Comparison of ENCODE assay signal across 22 mouse cellular contexts in the genomic region with DNA sequence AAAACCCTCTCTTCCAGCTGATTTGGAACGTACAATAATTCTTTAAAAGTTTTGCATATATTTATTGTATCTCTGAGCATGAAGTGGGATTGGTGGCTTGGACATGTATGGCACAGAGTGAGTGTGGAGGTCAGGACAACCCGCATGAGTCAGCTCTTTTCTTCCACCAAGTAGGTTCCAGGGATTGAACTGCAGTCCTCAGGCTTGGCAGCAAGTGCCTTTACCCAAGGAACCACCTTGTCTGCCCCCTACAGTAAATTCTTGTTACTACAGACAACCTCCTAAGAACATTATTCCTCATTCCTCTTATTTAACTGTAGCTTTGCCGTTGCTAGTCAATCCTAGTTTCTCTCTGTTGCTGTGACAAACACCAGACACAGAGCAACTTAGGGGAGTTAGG. TPM values are rescaled to one million over a fixed set of nuclear protein-coding genes. Genes with fewer than 3 reads are reported as not detected.
A peak's percentile ranks its signal among the peaks of the same experiment; 100 is the strongest.
DNase-seq lines count a peak whose midpoint lies in the region; ATAC-seq and TF ChIP-seq lines count a peak whose summit lies in the region.
"Had no signal": no experiment of that assay in that cellular context is flagged by ENCODE, and none has a peak within 500 bp of the region (broad histone marks: within the 10 kb centered on the region; RNA-seq: fewer than 3 reads in every experiment).

No protein-coding gene starts in this region.

- no peak overlapping the region for H3K9ac ChIP-seq in liver, adult 2 months (ENCODE audit: low read depth, low read length)
- no peak overlapping the region for H3K9ac ChIP-seq in liver, embryonic 11.5 days (ENCODE audit: low read depth, low read length)
- H3K9ac ChIP-seq in ES-E14 (ENCODE audit: insufficient read depth, low read depth, low read length, poor library complexity, severe bottlenecking): no peak overlapping the region
- H3K9ac ChIP-seq: embryonic facial prominence, embryonic 15.5 days; forebrain, embryonic 12.5 days; heart, embryonic 15.5 days; hindbrain, embryonic 15.5 days; neural tube, embryonic 13.5 days; stomach, embryonic 15.5 days had no signal

- no peak for TF ChIP-seq CTCF in liver, adult 2 months (IDR thresholded peaks at IDR 0.05; ENCODE audit: low read depth, low read length)

- no peaks in the 10 kb centered on the region for H3K27me3 ChIP-seq in liver, adult 2 months (ENCODE audit: control insufficient read depth, insufficient read depth, low read length)
- H3K27me3 ChIP-seq in liver, embryonic 11.5 days (replicated peaks; ENCODE audit: control insufficient read depth, insufficient read depth, low read length): no peaks in the 10 kb centered on the region
- H3K27me3 ChIP-seq in splenic B cell, adult 2 months (ENCODE audit: control insufficient read depth, insufficient read depth, low read length, poor library complexity, severe bottlenecking): 0 out of 2 replicates have a peak, but pooled peaks cover 1% of the 10 kb centered on the region
- H3K27me3 ChIP-seq in forebrain, embryonic 10.5 days (ENCODE audit: poor library complexity, severe bottlenecking): no peaks in the 10 kb centered on the region
- H3K27me3 ChIP-seq: embryonic facial prominence, embryonic 15.5 days; forebrain, embryonic 12.5 days; hindbrain, embryonic 15.5 days; neural tube, embryonic 13.5 days; stomach, embryonic 15.5 days had no signal

- WGBS in liver, adult 2 months: 79% methylated on average over 3 of the region's 3 CpGs
- WGBS in liver, embryonic 11.5 days: 80% methylated on average over 3 of the region's 3 CpGs
- 92% methylated on average over 3 of the region's 3 CpGs for WGBS in forebrain, embryonic 10.5 days

- no peaks in the 10 kb centered on the region for H3K36me3 ChIP-seq in liver, adult 2 months (ENCODE audit: control insufficient read depth, insufficient read depth, low read length)
- no peaks in the 10 kb centered on the region for H3K36me3 ChIP-seq in liver, embryonic 11.5 days (ENCODE audit: control insufficient read depth, insufficient read depth, low read length)
- no peaks in the 10 kb centered on the region for H3K36me3 ChIP-seq in ES-E14 (ENCODE audit: control insufficient read depth, insufficient read depth, low read length, poor library complexity, severe bottlenecking)
- H3K36me3 ChIP-seq in splenic B cell, adult 2 months (ENCODE audit: control insufficient read depth, insufficient read depth, low read length, poor library complexity, severe bottlenecking): no peaks in the 10 kb centered on the region
- H3K36me3 ChIP-seq in forebrain, embryonic 10.5 days (replicated peaks): no peaks in the 10 kb centered on the region
- H3K36me3 ChIP-seq: embryonic facial prominence, embryonic 15.5 days; forebrain, embryonic 12.5 days; heart, embryonic 15.5 days; hindbrain, embryonic 15.5 days; neural tube, embryonic 13.5 days; stomach, embryonic 15.5 days had no signal

- H3K79me2 ChIP-seq in liver, adult 2 months (ENCODE audit: control insufficient read depth, insufficient read depth, low read length): no peaks in the 10 kb centered on the region; the same call in 1 of the 2 replicates

- no peak overlapping the region for H3K27ac ChIP-seq in liver, adult 2 months (replicated peaks; ENCODE audit: insufficient read depth, low read depth, low read length)
- H3K27ac ChIP-seq in liver, embryonic 11.5 days (ENCODE audit: low read depth, low read length): no peak overlapping the region
- no peak overlapping the region for H3K27ac ChIP-seq in ES-E14 (ENCODE audit: insufficient read depth, low read depth, low read length, poor library complexity, severe bottlenecking)
- no peak overlapping the region for H3K27ac ChIP-seq in forebrain, embryonic 10.5 days
- H3K27ac ChIP-seq: embryonic facial prominence, embryonic 15.5 days; forebrain, embryonic 12.5 days; heart, embryonic 15.5 days; hindbrain, embryonic 15.5 days; neural tube, embryonic 13.5 days; stomach, embryonic 15.5 days had no signal

- no peak overlapping the region for H3K4me3 ChIP-seq in liver, adult 2 months (ENCODE audit: insufficient read depth, low read depth, low read length)
- H3K4me3 ChIP-seq in liver, embryonic 11.5 days (ENCODE audit: low read depth, low read length): no peak overlapping the region
- no peak overlapping the region for H3K4me3 ChIP-seq in ES-E14 (ENCODE audit: insufficient read depth in 1 of 2, low read depth in 1 of 2, low read length in 2 of 2, poor library complexity in 1 of 2, severe bottlenecking in 1 of 2)
- H3K4me3 ChIP-seq in forebrain, embryonic 10.5 days: no peak overlapping the region
- H3K4me3 ChIP-seq: embryonic facial prominence, embryonic 15.5 days; forebrain, embryonic 12.5 days; hindbrain, embryonic 15.5 days; megakaryocyte, embryonic 14.5 days; neural tube, embryonic 13.5 days; stomach, embryonic 15.5 days had no signal

- H3K9me3 ChIP-seq in liver, embryonic 11.5 days (ENCODE audit: control insufficient read depth, low read length): no peaks in the 10 kb centered on the region
- no peaks in the 10 kb centered on the region for H3K9me3 ChIP-seq in ES-E14 (ENCODE audit: control insufficient read depth, insufficient read depth, low read depth, low read length)
- no peaks in the 10 kb centered on the region for H3K9me3 ChIP-seq in forebrain, embryonic 10.5 days
- H3K9me3 ChIP-seq: embryonic facial prominence, embryonic 15.5 days; forebrain, embryonic 12.5 days; heart, embryonic 15.5 days; hindbrain, embryonic 15.5 days; neural tube, embryonic 13.5 days; stomach, embryonic 15.5 days had no signal

- in situ Hi-C loops in ES-E14 (cut with MboI; ENCODE audit: low sequenced_read_pairs in 2 of 2, unreplicated experiment in 2 of 2): no loop called here

- no peak for TF ChIP-seq POLR2A in liver, adult 2 months (IDR thresholded peaks at IDR 0.05; ENCODE audit: extremely low read depth, insufficient read depth, low read length)

- no peaks in the 10 kb centered on the region for H3K4me1 ChIP-seq in liver, adult 2 months (ENCODE audit: control insufficient read depth, insufficient read depth, low read length)
- no peaks in the 10 kb centered on the region for H3K4me1 ChIP-seq in liver, embryonic 11.5 days (replicated peaks; ENCODE audit: control insufficient read depth, insufficient read depth, low read length)
- H3K4me1 ChIP-seq in ES-E14 (ENCODE audit: control insufficient read depth in 2 of 2, insufficient read depth in 2 of 2, low read length in 2 of 2, poor library complexity in 1 of 2): peaks cover 0 to 2% of the 10 kb centered on the region in 2 experiments; a peak in 2 of 4 replicates
- no peaks in the 10 kb centered on the region for H3K4me1 ChIP-seq in forebrain, embryonic 10.5 days
- H3K4me1 ChIP-seq: embryonic facial prominence, embryonic 15.5 days; forebrain, embryonic 12.5 days; hindbrain, embryonic 15.5 days; megakaryocyte, embryonic 14.5 days; neural tube, embryonic 13.5 days; stomach, embryonic 15.5 days had no signal

- no peak for ATAC-seq in liver, embryonic 11.5 days (replicated peaks; ENCODE audit: low FRiP score)

- peak; percentile 3 for DNase-seq in heart, adult 8-10 months (ENCODE audit: low spot score)
- DNase-seq in heart, adult 9 months (ENCODE audit: low spot score in 2 of 2): no peak
- DNase-seq in liver, adult 2 months (ENCODE audit: extremely low read depth, low read depth, low spot score): peak; percentile 25
- DNase-seq in liver, embryonic 11.5 days (ENCODE audit: low spot score): no peak
- peak; percentile 56 for DNase-seq in ES-E14 (ENCODE audit: low read depth, low spot score)
- peak; percentile 2 for DNase-seq in splenic B cell, adult 2 months (ENCODE audit: low read depth, low spot score)
- DNase-seq in spleen, adult 18-20 months: no peak
- no peak for DNase-seq in forebrain, embryonic 10.5 days (ENCODE audit: extremely low spot score, low spot score)
- DNase-seq: layer of hippocampus, adult 9-11 months; liver; thymus, postnatal 25 days had no signal

- no peak overlapping the region for H3K4me2 ChIP-seq in liver, embryonic 11.5 days
- H3K4me2 ChIP-seq: embryonic facial prominence, embryonic 15.5 days; forebrain, embryonic 12.5 days; hindbrain, embryonic 15.5 days; neural tube, embryonic 13.5 days; stomach, embryonic 15.5 days had no signal

TF ChIP-seq in ES-E14, 5 proteins besides CTCF, POLR2A, EP300 and RAD21:
- no peak for TF ChIP-seq HCFC1 (IDR thresholded peaks at IDR 0.05; ENCODE audit: borderline replicate concordance, insufficient read depth, low read length)
- TF ChIP-seq CHD2 (IDR thresholded peaks at IDR 0.05; ENCODE audit: low read depth, low read length): no peak
- peak; percentile 79; the same call in 1 of the 2 replicates for TF ChIP-seq MAFK (IDR thresholded peaks at IDR 0.05; ENCODE audit: insufficient read depth, low read depth, low read length)
- TF ChIP-seq ZC3H11A (IDR thresholded peaks at IDR 0.05; ENCODE audit: borderline replicate concordance, low read depth, low read length): 0 out of 2 replicates have a peak, but pooled peaks have one; percentile 4
- no peak for TF ChIP-seq ZNF384 (IDR thresholded peaks at IDR 0.05; ENCODE audit: low read depth, low read length)

RNA-seq across cellular contexts. Expression of gene Crygs, which starts 44.0 kb away (rescaled TPM):
- total RNA-seq in heart, adult 8-10 months (2022): not detected
- not detected in 2 replicates for total RNA-seq in liver, adult 2 months (2014; rRNA removed)
- polyA plus RNA-seq in liver, adult 2 months (2012; rRNA removed): 0.10 and 0.14 TPM in 2 replicates
- polyA plus RNA-seq in liver, embryonic 11.5 days (2014; fragmentation: Nextera tagmentation; extraction: Ambion mirVana): not detected in 2 replicates
- not detected in 2 replicates for total RNA-seq in ES-E14 (2012; rRNA removed)
- not detected in 2 replicates for polyA plus RNA-seq in forebrain, embryonic 10.5 days (2016; fragmentation: Nextera tagmentation; extraction: Ambion mirVana)
- total RNA-seq: adrenal gland, adult 2 months; common myeloid progenitor, adult 5-6 weeks; gastrocnemius, postnatal 4 days; left cerebral cortex, postnatal 14 days had no signal
- polyA plus RNA-seq: adrenal gland, adult 2 months; forebrain, embryonic 12.5 days; heart, embryonic 15.5 days; hindbrain, embryonic 15.5 days; neural tube, embryonic 13.5 days; stomach, embryonic 15.5 days had no signal

Comparison
In these comparisons a context has a peak if more than half of its experiments do, and no peak if none do; other contexts are left out.
1. DNase-seq: peak in heart, adult 8-10 months (single experiment), liver, adult 2 months (single experiment), ES-E14 (single experiment) and splenic B cell, adult 2 months (single experiment); none in heart, adult 9 months (0 of 2), liver, embryonic 11.5 days (single experiment), spleen, adult 18-20 months (0 of 2) and forebrain, embryonic 10.5 days (single experiment).